Mouse (Mus musculus): ENCODE measurements at regions not wholly inside any gene's neighbourhood (a gene's known extent, or its start where the extent isn't known, plus 50 kb on each side); places are given as distances from the start of the nearest gene placed in this dataset.

DNA sequence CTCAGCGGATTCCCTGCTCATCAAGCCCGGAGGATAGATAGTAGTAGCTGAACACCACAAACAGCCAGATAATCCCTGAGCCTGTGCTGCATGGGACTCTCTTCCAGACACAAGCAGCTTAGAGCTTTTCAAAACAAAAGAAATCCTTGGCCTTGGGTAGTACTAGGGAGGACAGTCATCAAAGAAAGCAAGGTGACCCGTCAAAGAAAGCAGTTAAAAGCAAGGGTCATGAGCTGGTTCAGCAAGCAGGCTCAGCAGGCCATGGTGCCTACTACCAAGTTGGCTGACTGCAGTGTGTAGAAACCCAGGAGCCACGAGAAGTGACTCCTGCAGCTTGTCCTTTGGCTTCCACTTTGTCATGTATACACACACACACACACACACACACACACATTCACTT lies 477.1 kb upstream of the Mgmt start:
- no peak for DNase-seq (ENCODE audit: low spot score in 2 of 2)

DNA sequence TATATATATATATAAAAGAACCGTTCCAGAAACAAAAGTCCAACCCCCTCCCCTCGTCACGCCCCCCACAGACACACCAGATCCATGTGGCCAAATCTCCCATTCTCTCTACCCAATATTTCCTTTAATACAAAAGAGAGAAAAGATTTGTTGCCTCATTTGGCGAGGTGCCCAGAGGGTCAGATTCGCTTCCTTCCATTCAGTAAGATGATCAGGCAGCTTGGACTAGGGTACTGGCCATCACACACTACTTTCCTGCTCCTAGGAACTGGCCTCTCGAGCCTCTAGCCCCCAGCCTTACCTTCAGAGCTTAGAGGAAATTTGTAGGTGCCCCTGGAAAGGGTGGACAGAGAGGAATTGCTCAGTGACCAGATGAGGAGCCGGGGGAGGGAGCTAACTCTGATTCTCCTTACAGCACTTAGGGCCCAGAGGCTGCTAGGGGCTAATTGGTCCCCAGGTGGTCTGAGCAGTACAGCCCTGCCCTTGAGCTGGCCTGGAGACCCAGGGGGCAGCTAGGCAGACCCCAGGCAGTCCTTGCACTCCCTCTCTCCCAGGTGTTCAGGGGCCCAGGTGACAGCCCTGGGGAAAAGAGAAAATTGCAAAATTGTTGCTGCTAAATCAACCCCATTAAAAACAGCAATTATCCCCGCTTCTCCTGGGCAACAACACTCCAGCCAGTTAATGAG lies 470.4 kb upstream of the Mgmt start:
- DNase-seq (ENCODE audit: low spot score in 2 of 2), result no peak

DNA sequence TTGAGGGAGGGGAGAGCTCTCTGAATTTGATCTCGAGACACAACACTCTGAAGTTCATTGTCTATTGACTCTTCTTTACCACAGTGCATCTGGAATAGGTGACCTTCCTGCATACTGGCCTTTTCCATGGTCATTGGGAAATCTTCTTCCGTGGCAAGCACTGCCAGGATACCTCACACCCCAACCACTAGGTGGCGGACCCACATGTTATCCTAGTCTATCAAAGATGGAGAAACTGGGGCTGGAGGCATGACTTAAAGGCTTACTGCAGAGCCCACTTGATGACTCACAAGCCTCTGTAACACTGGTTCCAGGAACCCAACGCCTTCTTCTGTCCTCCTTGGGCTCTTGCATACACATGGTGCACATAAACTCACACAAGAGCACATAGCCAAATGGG lies 467.2 kb upstream of the Mgmt start:
- DNase-seq (ENCODE audit: low spot score in 2 of 2), result no peak

DNA sequence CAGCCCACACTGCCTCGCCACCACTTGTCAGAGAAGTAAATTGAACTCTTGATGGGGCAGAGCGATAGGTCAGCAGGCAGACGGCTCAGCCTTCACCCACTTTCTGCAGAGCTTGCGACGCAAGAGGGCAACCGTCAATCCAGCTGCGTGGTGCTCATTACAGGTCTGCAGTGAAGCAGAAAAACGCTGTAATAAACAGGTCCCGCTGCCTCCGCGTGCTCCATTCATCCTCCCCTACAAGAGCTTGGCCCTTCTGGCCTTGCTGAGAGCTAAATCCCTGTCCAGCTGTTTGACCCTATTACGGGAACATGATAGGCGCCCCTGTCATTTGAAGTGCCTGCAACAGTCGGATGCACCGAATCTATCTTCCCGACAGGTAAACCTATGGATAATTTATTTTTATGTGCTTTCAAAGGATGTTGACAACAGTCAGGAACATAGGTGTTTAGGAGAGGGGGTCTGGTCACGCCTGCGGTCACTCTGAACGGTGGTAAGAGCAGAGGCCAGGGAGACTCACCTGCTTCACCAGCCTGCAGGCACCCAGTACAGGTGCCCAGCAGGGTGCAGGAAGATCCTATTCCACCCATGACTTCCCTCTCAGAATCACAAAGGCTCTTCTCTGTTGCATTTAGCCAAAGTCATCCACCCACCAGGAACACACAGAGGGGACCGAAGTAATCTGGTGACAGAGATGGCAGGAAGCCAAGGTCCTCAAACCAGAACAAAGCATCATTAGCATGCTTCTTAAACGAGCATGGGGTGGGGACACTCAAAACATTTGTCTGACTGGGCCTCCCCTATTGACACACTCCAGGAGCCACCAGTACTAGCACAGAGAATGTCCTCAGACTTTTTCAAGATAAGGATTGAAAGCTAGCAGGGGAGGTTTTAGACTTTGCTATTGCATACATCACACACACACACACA lies 464.1 kb upstream of the Mgmt start:
- DNase-seq (ENCODE audit: low spot score in 2 of 2), result no peak

DNA sequence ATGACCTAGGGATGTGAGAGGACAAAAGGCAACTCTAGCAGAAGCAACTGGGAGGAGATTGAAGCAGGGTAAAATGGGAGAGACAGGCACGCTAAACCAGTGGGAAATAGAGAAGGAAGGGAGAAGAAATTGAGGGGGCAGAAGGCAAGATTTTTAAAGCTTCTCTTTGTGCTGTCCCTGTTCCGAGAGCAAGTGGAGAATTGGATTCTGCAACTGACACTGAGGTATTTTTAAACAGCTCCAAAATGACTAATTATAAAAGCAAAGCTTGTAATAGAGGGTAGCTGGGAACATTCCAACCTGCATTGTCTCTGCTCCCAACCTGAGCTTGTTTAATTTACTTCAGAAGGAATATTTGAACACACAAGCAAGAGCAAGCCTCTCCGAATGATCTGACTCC lies 460.7 kb upstream of the Mgmt start:
- DNase-seq (ENCODE audit: low spot score in 2 of 2), result no peak

DNA sequence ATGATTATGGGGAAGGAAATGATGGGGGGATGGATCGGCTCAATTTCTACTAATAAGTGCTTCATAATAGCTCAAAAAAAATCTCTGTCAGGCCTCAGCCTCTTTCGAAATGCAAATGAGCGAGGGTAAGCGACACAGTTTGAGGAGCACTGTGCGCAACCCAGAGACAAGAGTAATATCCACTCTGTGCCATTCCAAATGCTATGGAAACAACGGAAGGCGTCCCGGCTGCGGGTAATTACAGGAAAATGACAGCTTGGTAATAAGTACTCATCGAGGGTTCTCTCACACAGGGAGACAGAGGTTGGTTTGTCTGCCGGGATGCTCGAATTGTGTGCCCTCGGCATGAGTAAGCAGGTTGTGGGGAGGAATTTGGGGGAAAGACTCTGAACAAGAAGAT lies 459.9 kb upstream of the Mgmt start:
- DNase-seq (ENCODE audit: low spot score in 2 of 2), result peak in 1 of 2 experiments; percentile 16

DNA sequence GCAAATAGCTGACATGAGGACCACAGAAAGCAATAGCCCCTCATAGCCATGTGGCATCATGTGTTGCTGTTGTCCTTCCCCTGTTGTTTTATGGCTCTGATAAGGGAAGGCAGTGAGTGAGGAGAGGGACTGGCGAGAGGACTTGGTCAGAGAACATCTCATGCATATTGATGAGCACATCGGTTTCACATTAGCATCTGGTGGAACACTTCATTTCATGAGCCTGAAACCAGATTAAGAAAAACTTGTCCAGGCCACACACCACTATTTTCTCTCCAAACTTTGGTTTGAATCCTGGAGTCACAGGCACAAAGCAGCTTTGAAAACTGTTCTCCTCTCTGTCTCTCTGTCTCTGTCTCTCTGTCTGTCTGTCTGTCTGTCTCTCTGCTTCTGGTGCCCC lies 451.0 kb upstream of the Mgmt start:
- no peak for DNase-seq (ENCODE audit: low spot score in 2 of 2)

DNA sequence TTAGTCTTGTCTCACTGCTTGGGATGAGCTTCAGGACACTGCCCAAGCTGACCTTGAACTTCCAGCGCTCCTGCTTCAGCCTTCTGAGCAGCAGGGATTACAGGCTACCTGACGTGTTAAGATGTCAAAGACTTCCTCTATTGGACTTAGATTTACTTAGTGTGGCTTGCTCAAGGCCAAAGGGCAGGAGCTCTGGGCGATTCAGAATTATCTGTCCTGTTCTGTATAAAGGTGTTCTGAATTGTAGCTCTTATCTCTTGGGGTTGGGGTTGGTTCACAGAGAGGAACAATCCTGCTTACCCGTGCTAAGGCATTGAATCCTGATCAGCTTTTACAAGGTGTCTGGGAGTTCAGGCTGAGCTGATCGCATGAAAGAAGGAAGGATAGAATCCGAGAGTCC lies 449.3 kb upstream of the Mgmt start:
- DNase-seq (ENCODE audit: low spot score in 2 of 2), result no peak

DNA sequence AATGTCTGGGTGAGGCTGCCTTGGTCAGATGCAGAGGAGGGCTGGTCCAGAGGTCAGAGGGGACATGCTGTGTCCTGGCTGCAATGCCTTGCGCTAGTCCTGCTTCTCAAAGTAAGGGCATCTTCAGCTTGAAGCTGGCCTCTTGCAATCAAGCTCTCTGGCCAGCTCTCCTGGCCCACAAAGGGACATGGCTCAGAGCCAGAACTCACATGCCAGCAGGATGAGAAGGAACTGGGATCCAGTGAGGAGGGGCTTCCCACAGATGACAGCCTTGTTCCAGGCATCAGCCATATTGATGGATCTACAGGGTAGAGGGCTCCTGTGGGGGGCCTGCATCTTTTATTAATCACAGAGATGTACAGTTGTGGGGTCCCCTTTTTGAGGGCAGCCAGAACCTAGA lies 445.1 kb upstream of the Mgmt start:
- no peak for DNase-seq (ENCODE audit: low spot score in 2 of 2)

DNA sequence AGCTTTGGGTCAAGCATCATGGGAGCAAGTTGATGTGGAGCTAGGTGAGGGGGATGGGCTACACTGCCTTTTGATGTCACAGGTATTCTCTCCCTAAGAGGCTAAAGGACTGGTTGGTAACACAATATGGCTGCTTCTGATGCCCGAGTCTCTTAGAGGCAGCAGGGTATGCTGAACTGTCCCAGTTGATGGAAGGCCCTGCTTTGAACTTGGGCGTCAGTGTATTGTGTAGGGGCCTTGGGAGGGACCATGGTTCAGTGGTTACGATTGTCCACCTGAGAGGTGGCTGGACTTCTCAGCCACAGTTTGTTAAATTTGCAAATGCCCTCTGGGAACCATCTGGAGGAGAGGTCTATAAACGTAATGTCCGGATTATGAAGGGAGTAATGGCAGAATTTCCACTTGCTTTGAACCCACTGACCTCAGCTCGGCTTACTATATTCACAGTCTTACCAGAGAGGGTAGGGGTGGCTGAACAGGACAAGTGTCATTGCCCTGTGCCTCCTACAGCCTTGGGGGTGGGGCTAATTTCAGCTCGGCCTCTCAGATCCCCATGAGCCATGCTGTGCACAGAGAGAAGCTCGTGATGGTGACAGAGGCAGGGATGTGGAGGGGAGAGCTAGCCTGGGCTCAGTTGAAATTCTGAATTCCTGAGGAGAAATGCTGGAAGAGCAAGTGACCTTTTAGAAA lies 442.6 kb upstream of the Mgmt start:
- DNase-seq (ENCODE audit: low spot score in 2 of 2), result no peak

DNA sequence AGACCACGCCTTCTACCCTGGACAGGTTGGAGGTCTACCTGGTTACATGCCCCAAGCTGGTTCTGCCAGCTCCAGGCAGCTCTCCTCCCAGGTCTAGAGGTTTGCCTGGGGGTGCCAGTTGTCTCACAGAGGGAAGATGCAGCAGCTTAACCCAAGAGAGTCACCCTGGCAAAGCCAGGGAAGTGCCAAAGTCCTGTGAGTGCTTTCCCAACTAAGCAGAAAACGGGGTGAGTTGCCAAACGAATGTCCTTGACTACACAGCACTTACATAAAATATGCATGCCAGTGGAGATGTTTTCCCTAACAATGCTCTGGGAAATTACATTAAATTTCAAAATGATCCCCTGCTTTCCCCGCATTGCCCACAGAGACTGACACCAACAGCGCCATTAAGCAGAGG lies 441.9 kb upstream of the Mgmt start:
- no peak for DNase-seq (ENCODE audit: low spot score in 2 of 2)

DNA sequence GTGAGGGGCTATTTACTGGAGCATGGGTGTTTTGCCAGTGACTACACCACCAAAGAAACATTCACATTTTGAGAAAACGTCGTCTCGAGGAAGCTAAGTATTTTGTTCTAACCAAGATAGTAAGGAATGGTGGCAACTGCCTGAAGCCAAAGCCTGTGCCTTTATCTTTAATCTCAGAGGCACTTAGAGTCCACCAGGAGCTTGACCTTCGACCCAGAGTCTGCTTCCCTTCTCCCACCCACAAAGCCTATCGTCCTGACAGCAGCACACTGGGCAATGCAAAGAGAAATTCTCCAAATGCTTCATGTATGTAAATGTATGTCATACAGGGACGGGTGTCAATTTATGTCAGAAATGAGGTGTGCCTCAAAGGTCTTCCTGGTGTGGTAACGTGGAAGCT lies 437.2 kb upstream of the Mgmt start:
- DNase-seq (ENCODE audit: low spot score in 2 of 2), result no peak

DNA sequence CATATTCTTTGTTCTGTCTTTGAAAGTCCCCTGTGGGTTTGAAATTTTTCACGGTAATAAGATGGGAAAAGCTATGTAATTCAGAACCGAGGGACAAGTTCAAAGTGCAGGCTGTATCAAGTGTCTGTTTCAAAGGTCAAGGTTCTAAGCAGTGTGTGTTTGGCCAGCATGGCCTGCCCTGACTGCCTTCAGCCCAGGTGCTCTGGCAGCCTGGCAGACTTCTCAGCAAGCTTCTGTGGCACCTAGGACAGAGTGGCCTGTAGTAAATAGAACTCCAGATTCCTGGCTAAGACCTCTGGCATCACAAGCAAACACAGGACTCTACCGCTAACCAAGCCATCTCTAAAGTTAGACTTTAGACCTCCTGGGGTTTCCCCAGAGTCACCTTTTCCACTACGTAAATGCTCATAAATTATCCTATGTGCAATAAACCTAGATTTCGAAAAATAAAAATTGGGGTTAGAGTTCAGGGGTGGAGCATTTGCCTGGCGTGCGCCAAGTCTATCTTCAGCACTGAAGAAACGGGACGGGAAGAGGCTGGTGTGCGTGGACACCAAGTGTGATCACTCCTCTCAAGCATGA lies 436.5 kb upstream of the Mgmt start:
- DNase-seq (ENCODE audit: low spot score in 2 of 2), result no peak

DNA sequence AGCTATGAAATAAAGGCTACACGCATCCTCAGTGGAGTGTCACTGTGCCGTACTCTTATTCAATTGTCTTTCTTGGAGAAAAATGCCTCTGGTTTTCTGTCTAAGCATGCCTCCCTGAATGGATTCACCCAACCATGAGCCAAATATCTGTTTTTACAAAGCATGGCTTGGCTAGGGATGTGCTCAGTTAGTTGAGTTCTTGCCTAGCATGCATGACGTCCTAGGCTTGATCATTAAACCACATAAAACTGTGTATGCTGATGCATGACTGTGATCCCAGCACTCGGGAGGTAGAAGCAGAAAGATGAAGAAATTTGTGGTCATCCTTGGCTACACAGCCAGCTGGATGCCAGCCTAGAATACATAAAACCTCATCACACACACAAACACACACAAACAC lies 417.3 kb upstream of the Mgmt start:
- no peak for DNase-seq (ENCODE audit: low spot score in 2 of 2)

DNA sequence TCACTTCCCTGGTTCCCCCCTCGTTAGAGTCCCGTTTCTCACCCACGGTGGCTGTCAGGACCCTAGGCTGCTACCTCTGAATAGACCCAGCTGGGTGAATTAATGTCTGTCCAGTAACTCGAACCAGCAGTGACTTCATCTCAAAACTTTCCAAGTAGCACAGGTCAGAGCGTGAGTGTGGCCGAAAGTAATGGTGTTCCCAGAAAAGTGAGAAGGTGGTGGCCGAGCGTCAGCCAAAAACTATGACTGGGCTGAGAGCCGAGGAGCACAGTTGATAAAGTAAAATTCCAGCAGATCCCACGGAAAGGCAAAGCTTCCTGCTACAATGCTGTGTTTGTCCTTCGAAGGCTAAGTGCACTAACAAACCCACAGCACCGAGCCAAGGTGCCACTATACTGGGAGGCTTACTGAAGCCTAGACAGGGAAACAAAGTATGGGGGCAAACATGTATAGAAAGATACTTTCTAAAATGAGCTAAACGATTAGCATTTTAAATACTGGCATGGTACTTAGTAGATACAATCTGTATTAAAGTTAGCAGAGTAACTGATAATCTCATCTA lies 413.7 kb upstream of the Mgmt start:
- no peak for DNase-seq (ENCODE audit: low spot score in 2 of 2)

DNA sequence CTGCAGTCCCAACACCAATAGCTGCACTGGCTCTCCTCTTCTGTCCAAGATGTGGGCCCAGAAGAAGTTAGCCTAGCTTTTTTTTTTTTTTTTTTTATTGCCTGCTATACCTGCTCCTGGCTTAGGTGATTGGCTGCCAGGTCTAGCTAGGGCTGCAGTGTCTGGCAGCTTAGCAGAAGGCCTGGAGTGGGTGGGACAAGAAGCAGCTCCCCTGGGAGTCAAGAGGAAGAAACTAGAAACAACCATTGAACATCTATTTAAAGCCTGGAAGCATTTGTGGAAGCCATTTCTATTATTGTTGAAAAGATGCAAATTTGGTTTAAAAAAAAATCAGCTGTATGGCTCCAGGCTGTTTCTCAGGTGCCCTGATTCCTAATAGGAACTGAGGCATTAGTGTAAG lies 411.2 kb upstream of the Mgmt start:
- DNase-seq (ENCODE audit: low spot score in 2 of 2), result no peak

DNA sequence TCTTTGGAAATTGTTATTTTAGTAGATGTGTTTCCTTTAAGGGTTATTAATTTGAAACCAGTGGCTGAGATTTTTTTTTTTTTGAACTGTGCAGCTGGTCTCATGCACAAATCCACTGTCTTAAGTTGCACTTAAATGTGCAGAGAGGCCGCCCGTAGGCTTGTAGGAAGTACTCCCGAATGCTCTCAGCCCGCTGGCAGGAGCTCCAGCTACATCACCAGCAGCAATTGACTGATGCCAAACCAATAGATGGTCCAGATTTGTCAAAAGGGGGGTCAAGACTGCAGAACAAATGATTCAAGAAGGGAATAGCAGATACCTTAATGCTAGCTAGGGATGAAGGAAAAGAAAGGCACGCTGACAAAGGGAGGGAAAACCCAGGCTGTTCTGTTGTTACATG lies 406.9 kb upstream of the Mgmt start:
- DNase-seq (ENCODE audit: low spot score in 2 of 2), result no peak

DNA sequence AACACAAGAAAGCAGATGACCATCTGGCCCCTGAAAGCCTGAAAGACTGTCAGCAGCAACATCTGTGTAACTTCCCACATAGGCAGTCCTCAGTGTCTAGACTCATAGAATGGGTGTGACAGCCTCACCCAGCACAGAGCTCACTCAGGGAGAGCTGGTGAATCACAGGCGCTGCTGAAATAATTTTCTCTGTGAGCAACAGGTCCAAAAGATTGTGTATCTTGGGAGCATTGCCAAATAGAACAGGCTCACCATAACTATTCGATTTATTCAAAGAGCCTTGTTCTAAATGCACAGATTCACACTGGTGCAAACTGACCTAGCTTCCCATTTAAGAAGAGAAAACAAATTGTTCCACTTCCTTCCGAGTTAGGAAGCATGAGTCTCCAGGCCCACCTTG lies 399.6 kb upstream of the Mgmt start:
- no peak for DNase-seq (ENCODE audit: low spot score in 2 of 2)

DNA sequence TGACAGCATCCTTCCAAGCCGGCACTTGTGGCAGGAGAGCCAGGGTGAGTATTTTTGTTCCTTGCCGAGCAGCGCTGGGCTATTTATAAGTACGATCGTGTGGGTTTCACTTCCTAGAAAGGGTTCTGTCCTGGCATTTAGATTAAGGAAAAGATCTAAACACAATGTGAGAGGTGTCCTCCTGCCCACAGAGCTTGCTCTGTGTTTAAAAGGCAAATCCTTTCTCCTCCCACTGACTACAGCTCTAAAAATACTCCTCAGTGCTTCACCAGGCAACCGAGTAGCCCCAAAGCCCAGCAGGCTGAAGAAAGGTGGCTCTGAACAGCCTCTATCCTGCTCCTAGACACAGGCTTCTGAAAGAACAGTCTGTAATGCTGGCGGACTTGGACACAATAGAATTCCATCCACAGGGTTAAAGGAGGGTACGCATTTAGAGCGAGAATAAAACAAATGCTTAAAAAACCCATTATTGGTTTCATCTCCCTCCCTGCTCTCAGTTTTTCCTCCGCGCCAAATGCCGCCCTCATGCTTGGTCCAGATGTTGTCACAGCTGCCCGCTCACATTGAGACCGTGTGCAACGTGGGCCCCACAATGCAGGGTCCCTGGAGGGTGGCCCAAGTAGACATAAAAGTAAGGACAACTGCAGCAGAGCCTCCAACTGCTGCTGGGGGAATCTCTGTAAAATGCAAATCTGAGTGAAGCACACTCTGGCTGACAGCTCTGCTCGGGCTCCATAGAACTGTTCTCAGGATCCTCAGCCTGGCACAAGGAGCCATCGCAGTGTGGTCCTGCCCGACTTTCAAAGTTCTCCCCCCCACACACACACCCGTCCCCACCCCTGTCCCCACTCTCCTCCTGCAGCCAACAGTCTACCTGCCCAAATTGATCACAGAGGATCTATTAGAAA lies 397.8 kb upstream of the Mgmt start:
- DNase-seq (ENCODE audit: low spot score in 2 of 2), result no peak

DNA sequence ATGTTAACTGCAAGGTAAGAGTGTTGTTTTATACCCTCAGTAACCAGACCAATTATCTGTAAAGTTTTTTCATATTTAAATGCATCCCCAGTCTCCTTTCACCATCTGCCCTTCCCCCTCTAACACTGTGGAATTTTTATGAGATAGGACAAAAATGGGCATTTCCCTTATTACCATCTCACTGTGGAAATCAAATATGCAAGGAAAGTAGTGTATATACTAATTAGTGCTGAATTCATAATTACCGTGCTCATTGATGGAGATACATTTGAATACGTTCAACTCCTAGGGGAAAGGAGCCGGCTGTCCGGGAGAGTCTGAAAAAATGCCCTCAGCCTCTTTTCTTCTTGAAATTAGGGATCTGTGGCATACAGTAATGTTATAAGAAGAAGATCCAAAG lies 394.4 kb upstream of the Mgmt start:
- no peak for DNase-seq (ENCODE audit: low spot score in 2 of 2)

DNA sequence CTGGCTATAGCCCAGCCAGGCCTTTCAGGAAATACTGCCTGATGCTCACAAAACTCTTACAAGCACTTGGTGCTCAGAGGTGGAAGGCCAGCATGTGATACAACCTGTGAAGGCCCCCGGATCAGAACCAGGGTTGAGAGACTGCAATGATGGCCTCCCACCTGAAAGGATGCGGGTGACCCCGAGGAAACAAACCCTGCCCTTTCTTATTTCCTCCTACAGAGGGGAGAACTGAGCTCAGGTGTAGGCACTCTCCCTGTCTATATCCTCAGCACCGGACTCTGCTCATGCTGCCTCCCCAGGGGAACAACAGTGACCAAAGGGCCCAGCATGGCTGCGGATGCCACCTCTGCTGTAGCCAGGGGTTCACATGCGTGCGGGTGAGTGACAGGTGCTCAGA lies 393.3 kb upstream of the Mgmt start:
- DNase-seq (ENCODE audit: low spot score in 2 of 2), result no peak

Data from layer of hippocampus, postnatal 14 days (tissue).